Mouse (Mus musculus): ENCODE measurements around the gene Ubiad1. TPM values are rescaled to one million over a fixed set of nuclear protein-coding genes. Genes with fewer than 3 reads are reported as not detected.

The Ubiad1 gene
- polyA plus RNA-seq, 1 experiment from 2014 or later: 24.3 TPM

GRCm38 (mm10) chr4:148462717-148463116 is 18.1 kb upstream of the Ubiad1 start:
- H3K27ac ChIP-seq (ENCODE audit: low read length): no peak overlapping the region
- no peak overlapping the region for H3K4me3 ChIP-seq (ENCODE audit: low read length)
- H3K9me3 ChIP-seq (replicated peaks; ENCODE audit: control insufficient read depth, low read length): no peaks in the 10 kb centered on the region
- ATAC-seq (replicated peaks; ENCODE audit: extremely low read depth, insufficient read depth, low FRiP score): no peak
- 93% methylated on average over 13 of the region's 13 CpGs for WGBS
- peaks cover 74% of the 10 kb centered on the region for H3K36me3 ChIP-seq (ENCODE audit: control insufficient read depth, insufficient read depth)
- no peak overlapping the region for H3K4me2 ChIP-seq (ENCODE audit: low read depth, low read length)
- no peaks in the 10 kb centered on the region for H3K4me1 ChIP-seq (ENCODE audit: control insufficient read depth, insufficient read depth, low read length)
- H3K27me3 ChIP-seq (ENCODE audit: control insufficient read depth, insufficient read depth, low read length): no peaks in the 10 kb centered on the region
- H3K9ac ChIP-seq (ENCODE audit: low read length): no peak overlapping the region

DNA sequence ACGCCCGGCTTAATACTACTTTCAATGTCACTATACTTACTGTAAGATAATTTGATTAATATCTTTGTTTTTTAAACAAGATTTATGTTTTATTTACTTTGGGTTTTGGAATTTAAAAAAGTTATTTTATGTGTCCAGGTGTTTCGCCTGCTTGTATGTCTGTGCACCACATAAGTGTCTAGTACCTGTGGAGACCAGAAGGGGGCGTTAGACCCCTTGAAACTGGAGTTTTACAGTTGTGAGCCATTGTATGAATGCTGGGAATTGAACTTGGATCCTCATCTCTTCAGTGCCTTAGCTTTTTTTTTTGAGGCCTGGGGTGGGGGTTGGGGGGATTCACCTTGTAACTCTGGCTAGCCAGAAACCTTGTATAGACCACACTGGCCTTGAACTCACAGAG is 17.2 kb upstream of the Ubiad1 start:
- ATAC-seq (replicated peaks; ENCODE audit: extremely low read depth, insufficient read depth, low FRiP score): no peak
- Histone ChIP-seq H3K27me3 (ENCODE audit: control insufficient read depth, insufficient read depth, low read length) (no peaks in the 10 kb centered on the region), H3K4me2 (ENCODE audit: low read depth, low read length) (no peak overlapping the region), H3K9ac (ENCODE audit: low read length) (no peak overlapping the region), H3K27ac (ENCODE audit: low read length) (no peak overlapping the region), H3K9me3 (replicated peaks; ENCODE audit: control insufficient read depth, low read length) (no peaks in the 10 kb centered on the region), H3K4me3 (ENCODE audit: low read length) (no peak overlapping the region), H3K36me3 (ENCODE audit: control insufficient read depth, insufficient read depth) (peaks cover 78% of the 10 kb centered on the region), H3K4me1 (ENCODE audit: control insufficient read depth, insufficient read depth, low read length) (no peaks in the 10 kb centered on the region)
- 80% methylated on average over 4 of the region's 4 CpGs for WGBS

DNA sequence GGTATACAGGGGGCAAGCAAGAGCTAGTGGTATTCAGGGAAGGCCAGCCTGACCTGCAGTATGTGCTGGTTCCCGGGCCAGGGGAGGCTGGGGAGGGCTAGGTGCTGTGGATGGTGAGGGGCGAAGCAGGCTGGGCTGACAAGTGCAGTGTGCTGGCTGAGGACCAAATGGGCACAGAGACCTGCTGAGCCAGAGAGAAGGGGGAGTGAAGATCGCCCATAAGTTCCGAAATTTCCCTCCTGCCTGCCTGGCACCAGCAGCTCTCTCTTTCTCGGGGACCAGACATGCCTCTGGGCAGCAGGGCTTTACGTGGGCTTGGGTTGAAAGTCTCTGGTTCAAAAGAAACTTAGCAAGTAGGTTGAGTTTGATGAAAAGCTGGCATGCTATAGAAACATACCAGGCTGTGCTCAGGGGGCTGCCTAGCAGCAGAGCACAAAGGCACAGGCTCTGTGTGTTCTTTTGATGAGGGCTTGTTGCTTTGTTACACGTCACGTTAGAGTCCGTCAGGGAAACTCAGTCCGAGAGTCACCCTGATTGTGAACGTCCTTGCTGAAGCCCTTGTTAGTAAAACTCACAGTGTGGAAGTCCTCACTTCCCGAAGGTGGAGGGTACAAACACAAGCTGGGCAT is 16.2 kb upstream of the Ubiad1 start:
- no peak overlapping the region for H3K27ac ChIP-seq (ENCODE audit: low read length)
- no peaks in the 10 kb centered on the region for H3K4me1 ChIP-seq (ENCODE audit: control insufficient read depth, insufficient read depth, low read length)
- WGBS: 87% methylated on average over 12 of the region's 12 CpGs
- no peak for ATAC-seq (replicated peaks; ENCODE audit: extremely low read depth, insufficient read depth, low FRiP score)
- no peaks in the 10 kb centered on the region for H3K27me3 ChIP-seq (ENCODE audit: control insufficient read depth, insufficient read depth, low read length)
- H3K9me3 ChIP-seq (replicated peaks; ENCODE audit: control insufficient read depth, low read length): no peaks in the 10 kb centered on the region
- no peak overlapping the region for H3K4me2 ChIP-seq (ENCODE audit: low read depth, low read length)
- H3K4me3 ChIP-seq (ENCODE audit: low read length): no peak overlapping the region
- peaks cover 79% of the 10 kb centered on the region for H3K36me3 ChIP-seq (ENCODE audit: control insufficient read depth, insufficient read depth)
- no peak overlapping the region for H3K9ac ChIP-seq (ENCODE audit: low read length)

DNA sequence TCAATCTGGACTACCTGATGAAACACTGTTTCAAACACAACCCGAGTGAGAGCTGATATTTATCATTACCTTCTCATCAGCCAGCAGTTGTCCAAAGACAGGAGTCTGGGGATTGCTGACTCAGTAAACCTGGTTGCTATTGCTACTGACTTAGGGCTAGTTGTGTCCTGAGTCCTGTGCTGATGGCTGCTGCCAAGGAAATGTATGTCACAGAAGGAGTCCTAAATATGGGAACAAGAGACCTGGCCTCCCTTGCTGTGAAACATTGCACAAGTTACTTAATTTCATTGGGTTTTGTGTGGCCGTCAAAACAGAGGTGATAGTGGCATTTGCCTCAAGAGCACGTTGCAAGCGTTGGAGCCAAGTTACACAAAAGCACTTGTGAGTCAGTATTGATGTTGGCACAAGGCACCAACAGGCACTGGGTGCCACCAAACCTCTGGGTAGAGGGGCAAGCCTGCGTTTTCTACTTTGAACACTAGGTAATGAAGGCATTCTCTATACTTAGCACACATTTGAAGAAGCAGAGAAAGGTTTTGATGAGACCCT is 11.0 kb upstream of the Ubiad1 start:
- Histone ChIP-seq H3K4me1 (ENCODE audit: control insufficient read depth, insufficient read depth, low read length) (no peaks in the 10 kb centered on the region), H3K9ac (ENCODE audit: low read length) (no peak overlapping the region), H3K36me3 (ENCODE audit: control insufficient read depth, insufficient read depth) (peaks cover 74% of the 10 kb centered on the region), H3K4me3 (ENCODE audit: low read length) (no peak overlapping the region), H3K9me3 (replicated peaks; ENCODE audit: control insufficient read depth, low read length) (no peaks in the 10 kb centered on the region), H3K27me3 (ENCODE audit: control insufficient read depth, insufficient read depth, low read length) (no peaks in the 10 kb centered on the region), H3K4me2 (ENCODE audit: low read depth, low read length) (no peak overlapping the region), H3K27ac (ENCODE audit: low read length) (no peak overlapping the region)
- no peak for ATAC-seq (replicated peaks; ENCODE audit: extremely low read depth, insufficient read depth, low FRiP score)
- WGBS: 82% methylated on average over 5 of the region's 5 CpGs

DNA sequence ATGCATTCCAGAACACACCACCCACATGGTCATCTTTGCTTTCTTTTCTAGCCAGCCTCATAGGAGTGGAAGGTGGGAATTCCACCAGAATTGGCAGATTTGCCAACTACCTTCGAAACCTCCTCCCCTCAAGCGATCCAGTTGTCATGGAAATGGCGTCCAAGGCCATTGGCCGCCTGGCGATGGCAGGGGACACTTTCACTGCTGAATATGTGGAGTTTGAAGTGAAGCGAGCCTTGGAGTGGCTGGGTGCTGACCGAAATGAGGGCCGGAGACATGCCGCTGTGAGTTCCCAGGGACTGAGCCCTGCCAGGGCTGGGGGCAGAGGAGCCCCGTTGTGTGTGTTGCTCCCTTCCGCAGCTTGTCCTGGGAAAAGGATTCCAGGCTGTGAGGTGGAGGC is 9.1 kb upstream of the Ubiad1 start:
- no peak overlapping the region for H3K9ac ChIP-seq (ENCODE audit: low read length)
- no peaks in the 10 kb centered on the region for H3K27me3 ChIP-seq (ENCODE audit: control insufficient read depth, insufficient read depth, low read length)
- 91% methylated on average over 11 of the region's 11 CpGs for WGBS
- H3K9me3 ChIP-seq (replicated peaks; ENCODE audit: control insufficient read depth, low read length): no peaks in the 10 kb centered on the region
- ATAC-seq (replicated peaks; ENCODE audit: extremely low read depth, insufficient read depth, low FRiP score): no peak
- peaks cover 59% of the 10 kb centered on the region for H3K36me3 ChIP-seq (ENCODE audit: control insufficient read depth, insufficient read depth)
- H3K4me3 ChIP-seq (ENCODE audit: low read length): no peak overlapping the region
- peaks cover 9% of the 10 kb centered on the region for H3K4me1 ChIP-seq (ENCODE audit: control insufficient read depth, insufficient read depth, low read length)
- H3K4me2 ChIP-seq (ENCODE audit: low read depth, low read length): no peak overlapping the region
- H3K27ac ChIP-seq (ENCODE audit: low read length): no peak overlapping the region

DNA sequence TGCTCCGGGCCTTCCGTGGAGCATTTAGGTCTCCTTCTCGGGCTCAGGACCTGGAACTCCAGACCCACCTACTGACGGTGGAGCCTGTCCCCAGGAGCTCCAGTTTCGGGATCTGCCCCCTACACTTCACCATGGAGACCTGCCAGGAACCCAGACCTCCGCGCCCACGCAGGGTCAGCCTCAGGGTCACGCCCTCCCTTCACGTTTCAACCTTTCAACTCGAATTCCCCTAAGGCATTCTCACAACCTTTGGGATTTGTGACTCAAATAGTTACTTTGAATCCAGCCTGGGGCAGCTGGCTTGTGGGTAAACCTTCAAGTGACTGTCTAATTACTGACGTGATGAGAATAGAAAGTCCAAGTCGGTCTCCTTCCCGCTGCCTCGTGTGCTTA is 4.3 kb upstream of the Ubiad1 start:
- WGBS: under 1% methylated on average over 15 of the region's 15 CpGs

DNA sequence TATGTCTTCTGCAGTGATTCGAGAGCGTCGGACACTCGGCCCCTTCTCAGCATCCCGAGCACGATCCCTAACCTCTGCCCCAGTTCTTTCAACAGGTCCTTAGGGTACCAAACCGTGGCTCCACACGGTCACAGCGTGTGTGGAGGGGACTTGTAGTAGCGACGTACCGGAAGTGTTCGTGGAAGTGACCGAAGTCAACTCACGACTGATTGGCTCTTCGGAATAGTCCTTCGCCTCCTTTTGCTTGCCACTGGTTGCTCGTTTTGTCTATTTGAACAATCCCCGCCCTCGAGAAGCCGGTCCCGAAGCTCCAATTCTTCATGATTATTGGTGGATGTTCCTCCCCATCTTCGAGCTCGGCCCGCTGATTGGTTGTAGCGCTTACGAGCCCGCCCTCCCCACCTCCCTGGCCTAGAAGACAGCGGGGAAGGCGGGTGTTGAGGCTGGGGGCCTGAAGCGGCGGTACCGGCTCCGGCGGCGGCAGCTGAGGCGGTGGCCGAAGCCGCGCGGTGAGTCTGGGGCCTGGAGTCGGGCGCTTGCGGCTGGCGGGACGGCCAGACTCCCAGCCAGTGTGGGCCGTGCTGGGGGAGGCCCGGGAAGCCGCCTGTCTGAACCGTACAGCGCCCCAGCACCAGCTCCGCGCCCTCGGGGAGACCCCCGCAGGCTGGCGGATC is 3.7 kb upstream of the Ubiad1 start, which contains the start of gene Mtor:
Gene Mtor (plus strand): TSS at position 433 of the 674 bp plus-strand sequence.
- under 1% methylated on average over 56 of the region's 56 CpGs for WGBS
- H3K27ac ChIP-seq (ENCODE audit: low read length): peak within 1 kb of the TSS; percentile 76
- peak within 1 kb of the TSS; percentile 90 for H3K9ac ChIP-seq (ENCODE audit: low read length)
- H3K36me3 ChIP-seq (ENCODE audit: control insufficient read depth, insufficient read depth): peaks cover 12% of the 10 kb centered on the region
- no peaks in the 10 kb centered on the region for H3K9me3 ChIP-seq (replicated peaks; ENCODE audit: control insufficient read depth, low read length)
- peak; percentile 93 for ATAC-seq (replicated peaks; ENCODE audit: extremely low read depth, insufficient read depth, low FRiP score)
- no peaks in the 10 kb centered on the region for H3K27me3 ChIP-seq (ENCODE audit: control insufficient read depth, insufficient read depth, low read length)
- peaks cover 28% of the 10 kb centered on the region for H3K4me1 ChIP-seq (ENCODE audit: control insufficient read depth, insufficient read depth, low read length)
- peak within 1 kb of the TSS; percentile 68 for H3K4me2 ChIP-seq (ENCODE audit: low read depth, low read length)
- H3K4me3 ChIP-seq (ENCODE audit: low read length): peak within 1 kb of the TSS; percentile 79

More for the DNA sequence above, 4.3 kb upstream of the Ubiad1 start:
- ATAC-seq (replicated peaks; ENCODE audit: extremely low read depth, insufficient read depth, low FRiP score): no peak; the same call in 1 of the 2 replicates
- peak overlapping the region; percentile 90 for H3K9ac ChIP-seq (ENCODE audit: low read length)
- H3K27me3 ChIP-seq (ENCODE audit: control insufficient read depth, insufficient read depth, low read length): no peaks in the 10 kb centered on the region
- H3K36me3 ChIP-seq (ENCODE audit: control insufficient read depth, insufficient read depth): peaks cover 17% of the 10 kb centered on the region
- H3K9me3 ChIP-seq (replicated peaks; ENCODE audit: control insufficient read depth, low read length): no peaks in the 10 kb centered on the region
- peak overlapping the region; percentile 79 for H3K4me3 ChIP-seq (ENCODE audit: low read length)
- H3K27ac ChIP-seq (ENCODE audit: low read length): peak overlapping the region; percentile 76
- peaks cover 22% of the 10 kb centered on the region for H3K4me1 ChIP-seq (ENCODE audit: control insufficient read depth, insufficient read depth, low read length)
- H3K4me2 ChIP-seq (ENCODE audit: low read depth, low read length): peak overlapping the region; percentile 68

DNA sequence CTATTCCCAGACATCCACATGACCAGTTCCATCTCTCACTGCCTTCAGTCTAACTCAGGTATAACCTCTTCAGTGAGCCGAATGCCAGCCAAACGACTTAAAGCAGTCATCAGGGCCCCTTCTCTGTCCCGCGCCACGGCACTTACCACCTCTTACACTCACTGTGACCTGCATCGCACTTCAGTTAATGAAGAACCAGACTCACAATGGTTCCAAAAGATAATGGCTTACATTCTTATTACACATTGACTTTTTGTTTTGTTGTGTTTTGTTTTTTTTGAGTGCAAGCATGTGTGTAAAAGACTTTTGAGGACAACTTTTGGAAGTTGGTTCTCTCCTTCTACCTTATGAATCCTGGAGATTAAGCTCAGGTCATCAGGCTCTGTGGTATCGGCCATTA is 2.0 kb downstream of the Ubiad1 start:
- no peak overlapping the region for H3K9ac ChIP-seq (ENCODE audit: low read length)
- H3K27me3 ChIP-seq (ENCODE audit: control insufficient read depth, insufficient read depth, low read length): no peaks in the 10 kb centered on the region
- ATAC-seq (replicated peaks; ENCODE audit: extremely low read depth, insufficient read depth, low FRiP score): no peak
- no peaks in the 10 kb centered on the region for H3K9me3 ChIP-seq (replicated peaks; ENCODE audit: control insufficient read depth, low read length)
- H3K27ac ChIP-seq (ENCODE audit: low read length): no peak overlapping the region
- H3K4me2 ChIP-seq (ENCODE audit: low read depth, low read length): peak overlapping the region; percentile 26; the same call in 1 of the 2 replicates
- H3K4me1 ChIP-seq (ENCODE audit: control insufficient read depth, insufficient read depth, low read length): peaks cover 26% of the 10 kb centered on the region
- H3K36me3 ChIP-seq (ENCODE audit: control insufficient read depth, insufficient read depth): peaks cover 6% of the 10 kb centered on the region; the same call in 1 of the 2 replicates
- no peak overlapping the region for H3K4me3 ChIP-seq (ENCODE audit: low read length)
- 87% methylated on average over 7 of the region's 7 CpGs for WGBS

- no peak for ATAC-seq (replicated peaks; ENCODE audit: extremely low read depth, insufficient read depth, low FRiP score)
These were observed 2.6 kb downstream of the Ubiad1 start for GRCm38 (mm10) chr4:148441931-148442330.

More at GRCm38 (mm10) chr4:148441931-148442330, 2.6 kb downstream of the Ubiad1 start:
- Histone ChIP-seq H3K4me2 (ENCODE audit: low read depth, low read length) (no peak overlapping the region), H3K27ac (ENCODE audit: low read length) (no peak overlapping the region), H3K27me3 (ENCODE audit: control insufficient read depth, insufficient read depth, low read length) (no peaks in the 10 kb centered on the region), H3K36me3 (ENCODE audit: control insufficient read depth, insufficient read depth) (peaks cover 6% of the 10 kb centered on the region; the same call in 1 of the 2 replicates), H3K9ac (ENCODE audit: low read length) (no peak overlapping the region), H3K9me3 (replicated peaks; ENCODE audit: control insufficient read depth, low read length) (no peaks in the 10 kb centered on the region), H3K4me3 (ENCODE audit: low read length) (no peak overlapping the region), H3K4me1 (ENCODE audit: control insufficient read depth, insufficient read depth, low read length) (peaks cover 24% of the 10 kb centered on the region)
- 77% methylated on average over 5 of the region's 5 CpGs for WGBS

All from heart, embryonic 16.5 days (tissue).